Comparison of ENCODE assay signal across 8 mouse cellular contexts in genomic region chr9:107900840-107901626, GRCm38 (mm10). TPM values are rescaled to one million over a fixed set of nuclear protein-coding genes. Genes with fewer than 3 reads are reported as not detected.
A peak's percentile ranks its signal among the peaks of the same experiment; 100 is the strongest.
DNase-seq lines count a peak whose midpoint lies in the region; ATAC-seq lines count a peak whose summit lies in the region.

No protein-coding gene starts in this region.

- no peaks in the 10 kb centered on the region for H3K9me3 ChIP-seq in heart, embryonic 12.5 days (replicated peaks)
- no peaks in the 10 kb centered on the region for H3K9me3 ChIP-seq in liver, embryonic 11.5 days (ENCODE audit: control insufficient read depth, low read length)
- H3K9me3 ChIP-seq in neural tube, embryonic 11.5 days (ENCODE audit: control insufficient read depth, low read length) = no peaks in the 10 kb centered on the region

- intact Hi-C loops in heart, postnatal 25 days (cut with DNase I) = loop anchor here (5.0 to 10.0 kb wide), 2 partner anchors 151 to 384 kb away; partner anchors contain the start of gene Amigo3

- H3K9ac ChIP-seq in heart, embryonic 12.5 days = peak overlapping the region; percentile 66
- H3K9ac ChIP-seq in liver, embryonic 11.5 days (ENCODE audit: low read depth, low read length) = no peak overlapping the region
- H3K9ac ChIP-seq in neural tube, embryonic 11.5 days (ENCODE audit: low read length) = peak overlapping the region; percentile 53

- no peak for ATAC-seq in heart, embryonic 12.5 days (ENCODE audit: insufficient number of reproducible peaks, low FRiP score)
- ATAC-seq in liver, embryonic 11.5 days (replicated peaks; ENCODE audit: low FRiP score) = no peak
- no peak for ATAC-seq in neural tube, embryonic 11.5 days (ENCODE audit: insufficient read depth, low FRiP score, low TSS enrichment)

- peaks cover 42% of the 10 kb centered on the region for H3K27me3 ChIP-seq in heart, embryonic 12.5 days (replicated peaks)
- peaks cover 5% of the 10 kb centered on the region for H3K27me3 ChIP-seq in liver, embryonic 11.5 days (replicated peaks; ENCODE audit: control insufficient read depth, insufficient read depth, low read length)
- peaks cover 16% of the 10 kb centered on the region for H3K27me3 ChIP-seq in neural tube, embryonic 11.5 days (ENCODE audit: control insufficient read depth, insufficient read depth, low read length)

- no peak for DNase-seq in heart, postnatal 25 days (ENCODE audit: low spot score)
- DNase-seq in cerebellum, postnatal 36 days = peak; percentile 94
- DNase-seq in frontal cortex, postnatal 36 days (ENCODE audit: low spot score in 2 of 2) = peak; percentile 83 to 88
- peak; percentile 80 for DNase-seq in kidney, postnatal 10 days
- peak; percentile 75 for DNase-seq in liver, embryonic 11.5 days (ENCODE audit: low spot score)
- DNase-seq in neural tube, embryonic 11.5 days (ENCODE audit: low spot score) = peak; percentile 84
- peak; percentile 83 for DNase-seq in testis, postnatal 10 days (ENCODE audit: low spot score)

- H3K36me3 ChIP-seq in heart, embryonic 12.5 days = peaks cover 18% of the 10 kb centered on the region; the same call in 1 of the 2 replicates
- no peaks in the 10 kb centered on the region for H3K36me3 ChIP-seq in liver, embryonic 11.5 days (ENCODE audit: control insufficient read depth, insufficient read depth, low read length)
- no peaks in the 10 kb centered on the region; the same call in 1 of the 2 replicates for H3K36me3 ChIP-seq in neural tube, embryonic 11.5 days (ENCODE audit: control insufficient read depth, insufficient read depth, low read length)

- peak overlapping the region; percentile 76 for H3K4me2 ChIP-seq in heart, embryonic 12.5 days
- H3K4me2 ChIP-seq in liver, embryonic 11.5 days = peak overlapping the region; percentile 53
- H3K4me2 ChIP-seq in neural tube, embryonic 11.5 days (ENCODE audit: low read depth) = peak overlapping the region; percentile 52

- no peak overlapping the region for H3K27ac ChIP-seq in heart, embryonic 12.5 days (ENCODE audit: poor library complexity, severe bottlenecking)
- no peak overlapping the region for H3K27ac ChIP-seq in liver, embryonic 11.5 days (ENCODE audit: low read depth, low read length)
- no peak overlapping the region for H3K27ac ChIP-seq in neural tube, embryonic 11.5 days (ENCODE audit: low read depth, low read length)

- H3K4me1 ChIP-seq in heart, embryonic 12.5 days (replicated peaks) = peaks cover 12% of the 10 kb centered on the region
- H3K4me1 ChIP-seq in liver, embryonic 11.5 days (replicated peaks; ENCODE audit: control insufficient read depth, insufficient read depth, low read length) = peaks cover 2% of the 10 kb centered on the region; the same call in 1 of the 2 replicates
- peaks cover 6% of the 10 kb centered on the region; the same call in 1 of the 2 replicates for H3K4me1 ChIP-seq in neural tube, embryonic 11.5 days (ENCODE audit: control insufficient read depth, insufficient read depth, low read length)

- 6% methylated on average over 44 of the region's 44 CpGs for WGBS in heart, embryonic 12.5 days
- WGBS in liver, embryonic 11.5 days = 15% methylated on average over 44 of the region's 44 CpGs
- 3% methylated on average over 44 of the region's 44 CpGs for WGBS in neural tube, embryonic 11.5 days

- H3K4me3 ChIP-seq in heart, embryonic 12.5 days = peak overlapping the region; percentile 41
- peak overlapping the region; percentile 9 for H3K4me3 ChIP-seq in liver, embryonic 11.5 days (ENCODE audit: low read depth, low read length)
- peak overlapping the region; percentile 24 for H3K4me3 ChIP-seq in neural tube, embryonic 11.5 days (ENCODE audit: low read depth, low read length)

RNA-seq across cellular contexts. Expression of gene Mst1r, which starts 5.6 kb away (rescaled TPM):
- 4.5 and 5.2 TPM in 2 replicates for polyA plus RNA-seq in heart, embryonic 12.5 days (2016; fragmentation: Nextera tagmentation; extraction: Ambion mirVana)
- 1 to 10 TPM; 2.4 to 3.4 TPM for total RNA-seq in heart, postnatal 25 days (2021)
- polyA plus RNA-seq in liver, embryonic 11.5 days (2014; fragmentation: Nextera tagmentation; extraction: Ambion mirVana) = 1.3 and 1.5 TPM in 2 replicates
- polyA plus RNA-seq in neural tube, embryonic 11.5 days (2014; fragmentation: Nextera tagmentation; extraction: Ambion mirVana) = 0.33 and 1.1 TPM in 2 replicates

RNA-seq across cellular contexts. Expression of gene Mon1a, which starts 13.1 kb away (rescaled TPM):
- polyA plus RNA-seq in heart, embryonic 12.5 days (2016; fragmentation: Nextera tagmentation; extraction: Ambion mirVana) = 9.3 and 9.9 TPM in 2 replicates
- 10 to 100 TPM; 10.8 to 11.2 TPM for total RNA-seq in heart, postnatal 25 days (2021)
- polyA plus RNA-seq in liver, embryonic 11.5 days (2014; fragmentation: Nextera tagmentation; extraction: Ambion mirVana) = 8.9 and 11.0 TPM in 2 replicates
- polyA plus RNA-seq in neural tube, embryonic 11.5 days (2014; fragmentation: Nextera tagmentation; extraction: Ambion mirVana) = 16.3 and 19.2 TPM in 2 replicates

RNA-seq across cellular contexts. Expression of gene Actl11, which starts 27.2 kb away (rescaled TPM):
- polyA plus RNA-seq in heart, embryonic 12.5 days (2016; fragmentation: Nextera tagmentation; extraction: Ambion mirVana) = not detected in 2 replicates
- not detected for total RNA-seq in heart, postnatal 25 days (2021)
- polyA plus RNA-seq in liver, embryonic 11.5 days (2014; fragmentation: Nextera tagmentation; extraction: Ambion mirVana) = not detected in 2 replicates
- polyA plus RNA-seq in neural tube, embryonic 11.5 days (2014; fragmentation: Nextera tagmentation; extraction: Ambion mirVana) = not detected in 2 replicates

RNA-seq across cellular contexts. Expression of gene Rbm6, which starts 28.0 kb away (rescaled TPM):
- 56.4 and 61.8 TPM in 2 replicates for polyA plus RNA-seq in heart, embryonic 12.5 days (2016; fragmentation: Nextera tagmentation; extraction: Ambion mirVana)
- 10 to 100 TPM; 29.9 to 30.3 TPM for total RNA-seq in heart, postnatal 25 days (2021)
- polyA plus RNA-seq in liver, embryonic 11.5 days (2014; fragmentation: Nextera tagmentation; extraction: Ambion mirVana) = 60.0 and 60.9 TPM in 2 replicates
- 102 TPM in 2 replicates for polyA plus RNA-seq in neural tube, embryonic 11.5 days (2014; fragmentation: Nextera tagmentation; extraction: Ambion mirVana)

RNA-seq across cellular contexts. Expression of gene Camkv, which starts 34.4 kb away (rescaled TPM):
- polyA plus RNA-seq in heart, embryonic 12.5 days (2016; fragmentation: Nextera tagmentation; extraction: Ambion mirVana) = 0.39 and 0.56 TPM in 2 replicates
- not detected for total RNA-seq in heart, postnatal 25 days (2021)
- 0.56 and 0.88 TPM in 2 replicates for polyA plus RNA-seq in liver, embryonic 11.5 days (2014; fragmentation: Nextera tagmentation; extraction: Ambion mirVana)
- 3.5 and 4.3 TPM in 2 replicates for polyA plus RNA-seq in neural tube, embryonic 11.5 days (2014; fragmentation: Nextera tagmentation; extraction: Ambion mirVana)
